Mouse (Mus musculus): ENCODE results near the gene Uggt1. TPM values are rescaled to one million over a fixed set of nuclear protein-coding genes. Genes with fewer than 3 reads are reported as not detected.

Gene Uggt1
- polyA plus RNA-seq, 1 experiment from 2014 or later = 56.8 TPM

- WGBS = 80% methylated on average over 9 of the region's 9 CpGs
- no peak overlapping the region for H3K4me2 ChIP-seq (replicated peaks)
- no peak overlapping the region for H3K9ac ChIP-seq
- no peak overlapping the region for H3K4me3 ChIP-seq (replicated peaks)
- no peaks in the 10 kb centered on the region for H3K9me3 ChIP-seq (replicated peaks)
- H3K4me1 ChIP-seq = no peaks in the 10 kb centered on the region
- no peak for ATAC-seq (ENCODE audit: insufficient number of reproducible peaks, low FRiP score, low TSS enrichment, low read depth)
- no peaks in the 10 kb centered on the region for H3K27me3 ChIP-seq
- no peak overlapping the region for H3K27ac ChIP-seq (replicated peaks)
- peaks cover 15% of the 10 kb centered on the region for H3K36me3 ChIP-seq
Measured at GRCm38 (mm10) chr1:36235057-36235639, 9.4 kb downstream of the Uggt1 start.

DNA sequence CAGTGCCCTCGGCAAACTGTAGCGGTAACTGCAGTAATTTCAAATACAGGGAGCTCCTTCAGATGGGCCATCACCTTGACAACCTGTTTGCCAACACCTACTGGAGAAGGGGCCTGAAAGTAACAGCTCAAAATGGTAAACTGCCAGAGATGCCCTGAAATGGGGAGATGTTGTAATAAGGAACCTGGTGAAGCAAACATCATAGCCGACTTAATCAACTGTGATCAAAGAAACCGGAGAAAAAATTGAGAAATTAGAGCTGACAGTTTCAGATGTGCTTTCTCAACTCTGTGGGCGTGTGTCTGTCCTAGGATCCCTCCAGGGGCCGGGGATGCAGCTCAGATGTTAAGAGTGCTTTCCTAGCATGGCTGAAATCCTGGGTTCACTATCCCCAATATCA is 11.3 kb downstream of the Uggt1 start:
- Histone ChIP-seq H3K27ac (replicated peaks) (no peak overlapping the region), H3K9ac (no peak overlapping the region), H3K4me2 (replicated peaks) (no peak overlapping the region), H3K36me3 (peaks cover 28% of the 10 kb centered on the region), H3K4me1 (no peaks in the 10 kb centered on the region), H3K27me3 (no peaks in the 10 kb centered on the region), H3K4me3 (replicated peaks) (no peak overlapping the region), H3K9me3 (replicated peaks) (no peaks in the 10 kb centered on the region)
- ATAC-seq (ENCODE audit: insufficient number of reproducible peaks, low FRiP score, low TSS enrichment, low read depth) = no peak
- WGBS = 75% methylated on average over 6 of the region's 6 CpGs

DNA sequence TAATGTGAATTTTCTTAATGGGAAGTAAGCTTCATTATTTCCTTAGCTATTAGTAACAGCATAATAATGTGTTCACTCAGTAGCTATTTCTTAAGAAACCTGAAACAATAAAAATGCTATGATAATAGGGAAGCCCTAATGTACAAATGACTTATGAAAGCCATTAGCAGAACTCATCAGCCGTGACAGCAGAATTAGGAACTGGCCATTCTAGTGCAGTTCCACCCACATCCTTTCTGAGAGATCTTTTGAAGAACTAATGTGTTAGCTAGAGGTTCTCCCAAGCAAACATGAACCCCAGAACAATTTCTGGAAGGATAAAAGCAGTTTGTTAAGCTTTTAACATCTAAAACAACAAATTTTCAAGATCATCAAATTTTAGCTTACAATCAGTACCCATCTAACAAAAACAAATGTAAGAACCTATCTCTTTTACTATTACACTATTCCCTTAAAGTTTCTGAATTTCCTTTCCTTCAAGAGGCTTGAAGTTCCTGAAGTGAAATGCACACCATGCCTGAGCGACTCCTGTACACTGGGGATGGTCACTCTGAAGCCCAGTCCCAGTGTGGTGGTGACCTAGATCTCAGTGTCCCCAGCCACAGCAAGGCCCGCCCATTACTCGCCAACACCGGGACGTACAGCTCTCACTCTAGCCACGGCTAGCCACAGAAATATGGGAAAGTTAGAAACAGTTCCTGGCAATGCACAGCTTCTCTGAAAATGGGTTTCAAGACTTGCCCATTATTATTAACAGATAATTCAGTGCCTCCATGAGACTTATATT is 13.4 kb downstream of the Uggt1 start:
- H3K4me2 ChIP-seq (replicated peaks) = no peak overlapping the region
- no peak overlapping the region for H3K9ac ChIP-seq
- H3K27ac ChIP-seq (replicated peaks) = no peak overlapping the region
- H3K27me3 ChIP-seq = no peaks in the 10 kb centered on the region
- H3K9me3 ChIP-seq (replicated peaks) = no peaks in the 10 kb centered on the region
- H3K36me3 ChIP-seq = peaks cover 38% of the 10 kb centered on the region
- H3K4me1 ChIP-seq = no peaks in the 10 kb centered on the region
- 86% methylated on average over 7 of the region's 7 CpGs for WGBS
- no peak for ATAC-seq (ENCODE audit: insufficient number of reproducible peaks, low FRiP score, low TSS enrichment, low read depth)
- no peak overlapping the region for H3K4me3 ChIP-seq (replicated peaks)

DNA sequence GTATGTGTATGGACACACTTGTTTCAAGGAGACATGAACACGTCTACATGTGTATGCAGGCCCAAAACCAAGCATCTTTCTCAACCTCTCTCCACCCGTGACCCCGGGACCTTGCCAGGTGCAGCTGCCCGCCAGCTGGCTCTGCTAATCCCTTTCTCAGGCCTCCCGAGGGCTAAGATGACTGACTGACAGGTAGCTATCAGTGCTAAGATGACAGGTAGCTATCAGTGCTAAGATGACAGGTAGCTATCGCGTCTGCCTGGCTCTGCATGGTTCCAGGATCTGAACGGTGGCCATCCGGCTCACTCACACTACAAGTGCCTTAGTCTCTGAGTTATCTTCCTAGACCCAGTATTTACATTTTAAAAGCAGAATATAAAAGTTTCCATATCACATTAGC is 16.1 kb downstream of the Uggt1 start:
- H3K4me1 ChIP-seq = no peaks in the 10 kb centered on the region
- H3K36me3 ChIP-seq = peaks cover 38% of the 10 kb centered on the region
- H3K27me3 ChIP-seq = no peaks in the 10 kb centered on the region
- no peak overlapping the region for H3K4me3 ChIP-seq (replicated peaks)
- 82% methylated on average over 9 of the region's 9 CpGs for WGBS
- no peak overlapping the region for H3K27ac ChIP-seq (replicated peaks)
- no peaks in the 10 kb centered on the region for H3K9me3 ChIP-seq (replicated peaks)
- no peak for ATAC-seq (ENCODE audit: insufficient number of reproducible peaks, low FRiP score, low TSS enrichment, low read depth)
- no peak overlapping the region for H3K4me2 ChIP-seq (replicated peaks)
- no peak overlapping the region for H3K9ac ChIP-seq

GRCm38 (mm10) chr1:36224648-36225047 is 19.9 kb downstream of the Uggt1 start:
- Histone ChIP-seq H3K36me3 (peaks cover 42% of the 10 kb centered on the region), H3K4me2 (replicated peaks) (no peak overlapping the region), H3K4me3 (replicated peaks) (no peak overlapping the region), H3K9me3 (replicated peaks) (no peaks in the 10 kb centered on the region), H3K4me1 (no peaks in the 10 kb centered on the region), H3K27ac (replicated peaks) (no peak overlapping the region), H3K9ac (no peak overlapping the region), H3K27me3 (no peaks in the 10 kb centered on the region)
- 80% methylated on average over 3 of the region's 3 CpGs for WGBS
- ATAC-seq (ENCODE audit: insufficient number of reproducible peaks, low FRiP score, low TSS enrichment, low read depth) = no peak

GRCm38 (mm10) chr1:36214324-36214723 is 30.2 kb downstream of the Uggt1 start:
- H3K9ac ChIP-seq = no peak overlapping the region
- no peaks in the 10 kb centered on the region for H3K27me3 ChIP-seq
- H3K36me3 ChIP-seq = peaks cover 40% of the 10 kb centered on the region
- H3K27ac ChIP-seq (replicated peaks) = no peak overlapping the region
- no peak overlapping the region for H3K4me3 ChIP-seq (replicated peaks)
- no peak for ATAC-seq (ENCODE audit: insufficient number of reproducible peaks, low FRiP score, low TSS enrichment, low read depth)
- H3K9me3 ChIP-seq (replicated peaks) = no peaks in the 10 kb centered on the region
- WGBS = 85% methylated on average over 4 of the region's 4 CpGs
- H3K4me1 ChIP-seq = no peaks in the 10 kb centered on the region
- no peak overlapping the region for H3K4me2 ChIP-seq (replicated peaks)

DNA sequence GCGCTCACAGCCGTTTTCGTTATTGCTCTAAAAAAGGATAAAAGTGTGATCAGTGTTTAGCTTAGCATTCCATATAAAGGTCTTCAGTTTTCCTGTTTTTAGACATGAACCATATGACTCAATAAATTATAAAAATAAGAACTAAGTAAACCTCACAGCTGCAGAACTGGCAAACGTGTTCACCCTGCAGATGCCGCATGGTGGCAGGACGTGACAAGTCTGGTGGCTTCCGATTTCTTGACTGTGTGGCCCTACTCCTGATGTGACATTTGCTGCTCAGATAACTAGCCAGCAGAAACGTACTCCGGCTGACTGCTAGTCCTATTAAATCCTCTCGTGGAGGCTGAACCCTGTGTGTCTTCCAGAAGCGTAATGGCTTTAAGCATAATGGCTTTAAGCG is 42.8 kb downstream of the Uggt1 start:
- no peak overlapping the region for H3K4me2 ChIP-seq (replicated peaks)
- no peak overlapping the region for H3K27ac ChIP-seq (replicated peaks)

GRCm38 (mm10) chr1:36194482-36194881 is 50.0 kb downstream of the Uggt1 start:
- no peaks in the 10 kb centered on the region for H3K9me3 ChIP-seq (replicated peaks)
- H3K4me3 ChIP-seq (replicated peaks) = no peak overlapping the region
- peaks cover 74% of the 10 kb centered on the region for H3K36me3 ChIP-seq
- no peaks in the 10 kb centered on the region for H3K27me3 ChIP-seq
- H3K9ac ChIP-seq = no peak overlapping the region
- no peak overlapping the region for H3K27ac ChIP-seq (replicated peaks)
- WGBS = 98% methylated on average over 3 of the region's 3 CpGs
- no peak for ATAC-seq (ENCODE audit: insufficient number of reproducible peaks, low FRiP score, low TSS enrichment, low read depth)
- no peaks in the 10 kb centered on the region for H3K4me1 ChIP-seq
- H3K4me2 ChIP-seq (replicated peaks) = no peak overlapping the region

More for the DNA sequence above, 42.8 kb downstream of the Uggt1 start:
- no peak for ATAC-seq (ENCODE audit: insufficient number of reproducible peaks, low FRiP score, low TSS enrichment, low read depth)
- H3K9ac ChIP-seq = no peak overlapping the region
- WGBS = 79% methylated on average over 12 of the region's 12 CpGs
- no peak overlapping the region for H3K4me3 ChIP-seq (replicated peaks)
- H3K4me1 ChIP-seq = no peaks in the 10 kb centered on the region
- H3K36me3 ChIP-seq = peaks cover 32% of the 10 kb centered on the region
- no peaks in the 10 kb centered on the region for H3K9me3 ChIP-seq (replicated peaks)
- H3K27me3 ChIP-seq = no peaks in the 10 kb centered on the region

GRCm38 (mm10) chr1:36191966-36192365 is 52.6 kb downstream of the Uggt1 start:
- no peak overlapping the region for H3K4me3 ChIP-seq (replicated peaks)
- WGBS = 74% methylated on average over 11 of the region's 11 CpGs
- ATAC-seq (ENCODE audit: insufficient number of reproducible peaks, low FRiP score, low TSS enrichment, low read depth) = no peak
- H3K27me3 ChIP-seq = no peaks in the 10 kb centered on the region
- no peak overlapping the region for H3K4me2 ChIP-seq (replicated peaks)
- no peaks in the 10 kb centered on the region for H3K9me3 ChIP-seq (replicated peaks)
- no peaks in the 10 kb centered on the region for H3K4me1 ChIP-seq
- H3K36me3 ChIP-seq = peaks cover 80% of the 10 kb centered on the region
- H3K27ac ChIP-seq (replicated peaks) = no peak overlapping the region
- H3K9ac ChIP-seq = no peak overlapping the region

- ATAC-seq (ENCODE audit: insufficient number of reproducible peaks, low FRiP score, low TSS enrichment, low read depth) = no peak
- Histone ChIP-seq H3K4me2 (replicated peaks) (no peak overlapping the region), H3K9me3 (replicated peaks) (no peaks in the 10 kb centered on the region), H3K9ac (no peak overlapping the region), H3K36me3 (peaks cover 53% of the 10 kb centered on the region), H3K27me3 (no peaks in the 10 kb centered on the region), H3K27ac (replicated peaks) (no peak overlapping the region), H3K4me1 (no peaks in the 10 kb centered on the region), H3K4me3 (replicated peaks) (no peak overlapping the region)
- WGBS = 85% methylated on average over 5 of the region's 5 CpGs
Measured at GRCm38 (mm10) chr1:36180038-36180437, 64.5 kb downstream of the Uggt1 start.

DNA sequence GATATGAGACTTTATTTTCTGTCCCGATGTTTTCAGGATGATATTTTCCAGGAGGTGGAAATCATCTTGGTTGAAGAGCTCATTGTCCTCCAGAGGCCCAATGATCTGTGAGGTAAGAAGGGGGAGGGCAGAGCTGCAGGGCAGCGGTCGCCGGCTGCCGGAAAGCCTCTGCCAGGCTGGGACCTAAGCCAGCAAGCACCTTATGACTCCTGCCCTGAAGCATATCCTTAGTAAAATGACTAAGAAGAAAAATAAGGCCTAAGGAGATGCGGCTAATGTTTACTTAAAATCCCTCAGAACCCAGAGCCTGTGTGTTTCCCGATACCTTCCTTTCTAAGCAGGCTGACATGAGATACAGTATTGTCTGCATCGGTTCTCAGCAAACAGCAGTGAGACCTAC is 71.1 kb downstream of the Uggt1 start:
- 85% methylated on average over 8 of the region's 8 CpGs for WGBS
- no peaks in the 10 kb centered on the region for H3K9me3 ChIP-seq (replicated peaks)
- H3K4me1 ChIP-seq = no peaks in the 10 kb centered on the region

GRCm38 (mm10) chr1:36172941-36173340 is 71.6 kb downstream of the Uggt1 start:
- WGBS = 92% methylated on average over 6 of the region's 6 CpGs
- H3K4me1 ChIP-seq = no peaks in the 10 kb centered on the region
- no peak overlapping the region for H3K4me3 ChIP-seq (replicated peaks)
- H3K27ac ChIP-seq (replicated peaks) = no peak overlapping the region
- ATAC-seq (ENCODE audit: insufficient number of reproducible peaks, low FRiP score, low TSS enrichment, low read depth) = no peak
- H3K27me3 ChIP-seq = no peaks in the 10 kb centered on the region
- H3K9me3 ChIP-seq (replicated peaks) = no peaks in the 10 kb centered on the region
- peaks cover 58% of the 10 kb centered on the region for H3K36me3 ChIP-seq
- H3K9ac ChIP-seq = no peak overlapping the region
- H3K4me2 ChIP-seq (replicated peaks) = no peak overlapping the region

More for the DNA sequence above, 71.1 kb downstream of the Uggt1 start:
- H3K27me3 ChIP-seq = no peaks in the 10 kb centered on the region
- H3K9ac ChIP-seq = no peak overlapping the region
- H3K36me3 ChIP-seq = peaks cover 62% of the 10 kb centered on the region
- H3K4me2 ChIP-seq (replicated peaks) = no peak overlapping the region
- ATAC-seq (ENCODE audit: insufficient number of reproducible peaks, low FRiP score, low TSS enrichment, low read depth) = no peak
- no peak overlapping the region for H3K27ac ChIP-seq (replicated peaks)
- no peak overlapping the region for H3K4me3 ChIP-seq (replicated peaks)
